Mouse (Mus musculus) MEL-GATA-1-ER (cell line): Measurements from ENCODE around the gene Hnrnpu.

Experiments used
- DNase-seq: peaks from one replicate; pipeline ENCODE4 v3.0.0-alpha.2; 2012; ENCODE audit warnings: low read depth; ENCODE audit errors: extremely low read depth

The Hnrnpu gene

GRCm38 (mm10) chr1:178341435-178341834, 3.8 kb upstream of the Hnrnpu start:
- DNase-seq, result no peak

GRCm38 (mm10) chr1:178340213-178340612, 2.6 kb upstream of the Hnrnpu start:
- no peak for DNase-seq

DNA sequence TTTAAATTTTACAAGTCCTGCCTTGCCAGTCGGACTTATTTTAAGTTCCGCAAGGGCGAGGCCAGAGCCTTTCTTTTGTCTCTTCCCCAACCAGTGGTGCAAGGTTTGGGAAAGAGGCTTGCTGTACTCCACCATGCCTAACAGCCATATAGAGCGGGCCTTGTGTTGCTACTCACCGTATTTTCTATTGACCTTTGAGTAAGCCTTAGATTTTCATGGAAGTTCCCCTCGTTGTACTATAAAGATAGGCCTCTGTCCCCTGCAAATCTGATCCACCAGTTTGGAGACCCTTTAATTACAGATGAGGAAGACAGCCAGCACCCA, 683 bp upstream of the Hnrnpu start:
- no peak for DNase-seq

DNA sequence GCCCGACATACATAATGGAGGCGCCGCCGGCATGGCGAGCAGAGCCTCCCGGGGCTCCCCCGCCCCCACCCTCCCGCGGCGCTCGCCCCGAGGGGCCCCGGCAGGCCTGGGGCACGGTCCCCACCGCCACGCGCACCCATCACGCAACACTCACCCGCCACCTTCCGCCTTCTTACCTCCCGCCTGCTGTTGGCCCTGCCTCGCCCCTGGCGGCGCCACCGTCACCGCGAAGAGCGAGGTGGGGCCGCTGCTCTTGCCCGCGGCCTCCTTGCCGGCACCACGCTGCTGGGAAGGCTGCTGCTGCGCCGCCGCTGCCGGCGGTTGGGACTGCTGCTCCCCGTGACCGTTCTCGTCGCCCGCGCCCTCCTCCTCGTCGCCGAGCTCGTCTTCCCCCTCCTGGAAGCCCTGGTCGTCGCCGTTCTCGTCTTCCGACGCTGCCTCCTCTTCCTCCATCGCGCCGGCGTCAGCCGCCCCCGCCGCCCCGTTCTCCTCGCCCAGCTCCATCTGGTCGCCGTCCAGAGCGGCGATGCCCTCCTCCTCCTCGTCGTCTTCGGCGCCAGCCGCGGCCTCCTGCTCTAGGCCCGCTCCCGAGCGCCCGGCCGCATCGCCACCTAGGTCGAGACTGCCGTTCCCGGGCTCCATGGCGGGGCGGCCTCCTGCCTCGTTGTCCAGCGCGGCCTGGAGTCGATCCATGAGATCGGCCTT, 668 bp downstream of the Hnrnpu start:
- DNase-seq, result no peak

DNA sequence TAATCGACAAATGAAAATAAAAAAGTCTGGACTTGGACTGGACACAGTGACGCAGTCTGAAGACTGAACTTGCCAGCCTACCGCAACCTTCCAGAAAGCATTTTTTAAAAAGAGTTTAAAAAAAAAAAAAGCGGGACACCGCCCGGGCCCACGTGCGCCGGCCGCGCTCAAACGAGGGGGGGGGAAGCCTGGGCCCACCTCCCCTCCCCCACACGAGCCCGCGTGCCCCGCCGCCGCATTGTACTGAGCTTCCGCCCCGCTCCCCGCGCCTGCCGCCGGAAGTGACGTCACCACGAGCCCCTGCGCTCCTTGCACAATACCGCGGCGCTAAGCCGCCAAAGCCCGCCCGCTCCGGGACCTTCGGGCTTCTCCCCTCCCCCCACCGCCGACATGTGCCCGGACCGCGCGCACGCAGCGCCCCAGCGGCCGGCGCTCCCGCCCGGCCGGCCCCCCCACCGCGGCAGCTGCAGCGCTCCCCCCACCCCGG, 1.3 kb downstream of the Hnrnpu start:
- peak; percentile 65 for DNase-seq

- DNase-seq, result peak; percentile 53
Measured at GRCm38 (mm10) chr1:178335860-178336261, 1.7 kb downstream of the Hnrnpu start.

DNA sequence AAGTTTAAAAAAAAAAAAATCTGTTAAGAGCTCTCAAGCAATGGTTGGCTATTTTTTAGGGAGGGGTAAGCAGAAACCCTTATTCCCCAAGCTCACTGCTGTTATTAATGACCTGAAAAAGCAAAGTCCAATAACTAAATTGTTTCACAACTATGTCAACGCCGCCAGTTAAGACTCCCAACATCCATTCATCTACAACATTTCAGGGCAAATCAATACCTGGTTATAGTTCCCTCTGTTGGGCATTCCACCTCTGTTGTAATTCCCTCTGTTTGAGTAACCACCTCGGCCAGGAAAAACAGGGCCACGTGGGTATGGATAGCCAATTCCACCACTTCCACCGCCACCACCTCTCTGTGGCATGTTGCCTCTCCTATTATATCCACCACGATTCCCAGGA, 7.7 kb downstream of the Hnrnpu start:
- DNase-seq, result no peak

- DNase-seq, result no peak
Measured at GRCm38 (mm10) chr1:178329017-178329416, 8.6 kb downstream of the Hnrnpu start.

GRCm38 (mm10) chr1:178326950-178327349, 10.6 kb downstream of the Hnrnpu start:
- DNase-seq, result no peak

GRCm38 (mm10) chr1:178326357-178326756, 11.2 kb downstream of the Hnrnpu start:
- no peak for DNase-seq

DNA sequence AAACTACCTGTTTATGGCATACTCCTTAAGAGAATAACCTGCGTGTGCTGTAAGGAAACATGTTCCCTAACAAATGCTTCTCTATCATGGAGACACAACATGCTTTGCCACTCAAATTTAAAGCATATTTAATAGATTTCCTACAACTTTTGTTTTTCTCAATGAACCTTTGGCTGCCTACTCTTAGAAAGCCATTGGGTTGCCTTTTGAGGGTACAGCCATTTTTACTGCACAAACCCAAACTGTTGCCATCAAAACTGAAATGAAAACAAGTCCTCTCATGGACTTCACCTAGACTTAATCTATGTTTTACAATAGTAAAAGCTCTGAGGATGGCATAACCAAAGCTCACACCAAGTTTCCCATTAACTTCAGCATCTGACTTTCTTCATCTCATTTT, 13.0 kb downstream of the Hnrnpu start:
- DNase-seq, result no peak

GRCm38 (mm10) chr1:178323235-178323634, 14.4 kb downstream of the Hnrnpu start:
- DNase-seq, result no peak

- DNase-seq, result no peak
Measured at GRCm38 (mm10) chr1:178321730-178322357, 15.8 kb downstream of the Hnrnpu start.

GRCm38 (mm10) chr1:178320723-178321590, 16.6 kb downstream of the Hnrnpu start:
- no peak for DNase-seq

DNA sequence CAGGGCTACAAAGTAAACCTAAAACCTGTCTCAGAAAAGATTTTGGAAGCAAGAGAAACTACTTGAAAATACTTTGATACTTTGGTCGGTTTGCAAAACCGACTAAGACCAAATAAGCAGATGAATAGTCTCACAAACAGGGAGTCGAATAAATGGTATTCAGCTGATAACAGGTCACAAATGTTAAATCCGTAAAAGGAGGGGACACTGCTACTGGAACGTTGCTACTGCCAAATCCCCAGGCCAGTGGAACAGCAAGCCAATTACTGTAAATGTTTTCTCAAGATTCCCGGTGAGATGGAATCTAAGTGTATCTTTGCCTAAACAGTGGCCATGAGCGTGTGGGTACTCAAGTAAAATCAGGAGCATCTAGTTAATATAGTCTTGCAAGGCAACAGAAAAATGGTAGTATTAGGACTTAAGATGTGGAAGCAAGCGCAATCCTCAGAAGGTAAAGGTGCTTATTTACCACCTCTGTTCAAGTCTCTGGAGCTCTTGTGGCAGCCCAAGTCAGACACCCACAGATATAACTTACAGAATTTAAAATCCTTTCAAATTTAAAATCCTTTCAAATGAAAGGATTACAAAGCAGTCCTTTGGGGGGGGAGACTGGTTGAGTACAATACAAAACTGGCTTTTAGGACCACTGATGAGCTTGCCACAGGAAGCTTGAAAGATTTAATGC, 17.4 kb downstream of the Hnrnpu start:
- no peak for DNase-seq

GRCm38 (mm10) chr1:178319295-178320037, 18.1 kb downstream of the Hnrnpu start:
- peak; percentile 50 for DNase-seq

- DNase-seq, result peak; percentile 66
Measured at GRCm38 (mm10) chr1:178318389-178319184, 19.0 kb downstream of the Hnrnpu start, which contains the start of gene Cox20. TSS of gene Cox20 (plus strand) at chr1:178319130.

- peak; percentile 81 for DNase-seq
Measured at GRCm38 (mm10) chr1:178318002-178318388, 19.6 kb downstream of the Hnrnpu start.

DNA sequence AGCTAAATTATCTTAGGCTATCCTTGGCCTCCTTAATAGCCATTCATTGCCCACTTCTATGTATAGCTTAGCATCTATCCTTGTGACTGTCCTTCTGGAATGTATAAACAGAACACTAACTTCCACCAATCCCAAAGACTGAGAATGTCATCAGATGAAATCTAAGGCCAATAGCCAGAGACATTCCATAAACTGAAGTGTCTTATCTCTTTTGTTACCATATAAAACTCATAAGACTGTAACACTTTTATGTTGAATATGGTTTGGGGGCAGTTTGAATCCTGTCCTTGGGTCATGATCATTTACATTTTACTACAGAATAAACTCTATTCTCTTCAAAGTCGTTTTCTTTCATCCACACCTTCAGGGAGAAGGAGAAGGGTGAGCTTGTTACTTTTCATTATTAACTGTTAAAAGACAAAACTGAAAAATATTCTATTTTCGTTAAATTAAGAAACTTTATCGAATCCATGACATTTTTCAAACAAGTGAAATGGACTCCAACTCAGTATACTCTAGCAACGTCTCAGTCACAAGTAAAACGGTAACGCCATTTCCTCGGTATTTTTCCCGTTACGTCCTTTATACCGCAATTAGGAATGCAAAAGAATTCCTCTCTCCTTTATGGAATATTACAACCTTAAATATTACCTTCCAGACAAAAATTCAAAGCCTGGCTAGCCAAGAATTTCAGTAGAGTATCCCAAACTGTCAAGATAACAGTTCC, 20.2 kb downstream of the Hnrnpu start:
- no peak for DNase-seq
